Mouse (Mus musculus) intestine, embryonic 15.5 days (tissue): ENCODE data around the gene Ager. TPM values are rescaled to one million over a fixed set of nuclear protein-coding genes. Genes with fewer than 3 reads are reported as not detected.

Source experiments
- ATAC-seq: fragments of 200-750 bp; cut with Nextera tagmentation; 2 replicates; pipeline ENCODE4 v1.8.0; 2017; ENCODE audit warnings: moderate TSS enrichment, moderate library complexity
- H3K27ac ChIP-seq: fragments of 300-500 bp; sonication (generic); 2 replicates; pipeline ENCODE4 v1.5.1; 2015; ENCODE audit warnings: mild to moderate bottlenecking, inconsistent platforms
- H3K27me3 ChIP-seq: fragments of 300-500 bp; sonication (generic); replicated peaks from 2 replicates; pipeline ENCODE4 v1.6.1; 2015; ENCODE audit warnings: inconsistent platforms
- H3K36me3 ChIP-seq: fragments of 300-500 bp; sonication (generic); 2 replicates; pipeline ENCODE4 v1.6.1; 2015; ENCODE audit warnings: inconsistent platforms
- H3K4me1 ChIP-seq: fragments of 300-500 bp; sonication (generic); replicated peaks from 2 replicates; pipeline ENCODE4 v1.6.1; 2015; ENCODE audit warnings: inconsistent platforms
- H3K4me2 ChIP-seq: fragments of 300-500 bp; sonication (generic); replicated peaks from 2 replicates; pipeline ENCODE4 v1.6.1; 2015; ENCODE audit warnings: mild to moderate bottlenecking, inconsistent platforms
- H3K4me3 ChIP-seq: fragments of 300-500 bp; sonication (generic); replicated peaks from 2 replicates; pipeline ENCODE4 v1.5.1; 2015; ENCODE audit warnings: inconsistent platforms
- H3K9ac ChIP-seq: fragments of 300-500 bp; sonication (generic); 2 replicates; pipeline ENCODE4 v1.6.1; 2015; ENCODE audit warnings: inconsistent platforms
- H3K9me3 ChIP-seq: fragments of 300-500 bp; sonication (generic); 2 replicates; pipeline ENCODE4 v1.6.1; 2016; ENCODE audit warnings: inconsistent platforms
- WGBS: fragments of 180-500 bp; shearing (Covaris S2); methylation state at CpG from one replicate; pipeline ENCODE4 v1.1.7; 2015; 5-methylcytosine and 5-hydroxymethylcytosine counted together
- polyA plus RNA-seq: library from polyadenylated mRNA; unstranded; fragments of >200 nt; fragmentation: Nextera tagmentation; extraction: Ambion mirVana; gene quantifications from 2 replicates; pipeline ENCODE4 v1.2.1, GENCODE M21; 2015

Ager gene
- polyA plus RNA-seq, result 2.7 and 3.0 TPM in 2 replicates

GRCm38 (mm10) chr17:34597566-34598095 lies at the start of gene Ager:
Gene Ager (plus strand): TSS chr17:34597862.
- H3K4me2 ChIP-seq, result peak within 1 kb of the TSS; percentile 29
- H3K4me3 ChIP-seq, result no peak within 1 kb of the TSS
- no peaks in the 10 kb centered on the region for H3K9me3 ChIP-seq
- H3K9ac ChIP-seq, result peak within 1 kb of the TSS; percentile 28; the same call in 1 of the 2 replicates
- WGBS, result 20% methylated on average over 6 of the region's 6 CpGs
- no peaks in the 10 kb centered on the region for H3K27me3 ChIP-seq
- peak within 1 kb of the TSS; percentile 40; the same call in 1 of the 2 replicates for H3K27ac ChIP-seq
- ATAC-seq, result no peak
- peaks cover 28% of the 10 kb centered on the region for H3K36me3 ChIP-seq
- H3K4me1 ChIP-seq, result peaks cover 55% of the 10 kb centered on the region

GRCm38 (mm10) chr17:34549156-34549555 lies 48.5 kb upstream of the Ager start:
- Histone ChIP-seq H3K4me1 (no peaks in the 10 kb centered on the region), H3K9ac (no peak overlapping the region), H3K4me3 (no peak overlapping the region), H3K36me3 (no peaks in the 10 kb centered on the region), H3K27ac (no peak overlapping the region), H3K27me3 (no peaks in the 10 kb centered on the region), H3K9me3 (no peaks in the 10 kb centered on the region), H3K4me2 (no peak overlapping the region)
- no peak for ATAC-seq
- 83% methylated on average over 3 of the region's 3 CpGs for WGBS

GRCm38 (mm10) chr17:34549843-34550242 lies 47.8 kb upstream of the Ager start:
- H3K27ac ChIP-seq, result no peak overlapping the region
- no peaks in the 10 kb centered on the region for H3K4me1 ChIP-seq
- H3K36me3 ChIP-seq, result no peaks in the 10 kb centered on the region
- H3K4me2 ChIP-seq, result no peak overlapping the region
- no peaks in the 10 kb centered on the region for H3K9me3 ChIP-seq
- H3K27me3 ChIP-seq, result no peaks in the 10 kb centered on the region
- no peak overlapping the region for H3K4me3 ChIP-seq
- H3K9ac ChIP-seq, result no peak overlapping the region
- 68% methylated on average over 2 of the region's 2 CpGs for WGBS
- ATAC-seq, result no peak

- Histone ChIP-seq H3K4me3 (no peak overlapping the region), H3K9me3 (no peaks in the 10 kb centered on the region), H3K27ac (no peak overlapping the region), H3K27me3 (no peaks in the 10 kb centered on the region), H3K4me1 (no peaks in the 10 kb centered on the region), H3K36me3 (no peaks in the 10 kb centered on the region), H3K4me2 (no peak overlapping the region), H3K9ac (no peak overlapping the region)
- peak; percentile 55 for ATAC-seq
- WGBS, result 23% methylated on average over 5 of the region's 5 CpGs
Measured at GRCm38 (mm10) chr17:34555483-34555882, 42.2 kb upstream of the Ager start.

DNA sequence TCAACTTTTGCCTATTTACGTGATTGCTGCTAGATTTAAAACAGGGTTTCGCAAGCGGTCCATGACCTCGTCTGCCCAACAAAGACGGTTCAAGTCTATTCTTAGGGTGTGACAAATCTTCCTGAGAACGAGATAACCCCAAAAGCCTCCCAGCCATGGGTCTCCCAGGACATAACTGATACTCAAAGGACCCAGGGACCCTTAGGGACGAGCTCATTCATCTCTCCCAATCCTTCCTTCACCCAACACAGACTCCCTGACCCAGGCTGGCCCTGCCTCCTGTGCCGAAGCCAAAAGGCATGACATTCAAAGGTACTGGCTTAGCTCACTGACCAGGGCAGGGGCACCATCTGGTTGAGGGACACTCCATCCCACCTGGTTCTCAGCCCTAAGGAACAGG lies 41.3 kb upstream of the Ager start:
- no peaks in the 10 kb centered on the region for H3K36me3 ChIP-seq
- H3K27me3 ChIP-seq, result no peaks in the 10 kb centered on the region
- no peak overlapping the region for H3K4me2 ChIP-seq
- no peaks in the 10 kb centered on the region for H3K9me3 ChIP-seq
- WGBS, result 76% methylated on average over 8 of the region's 8 CpGs
- no peaks in the 10 kb centered on the region for H3K4me1 ChIP-seq
- H3K27ac ChIP-seq, result no peak overlapping the region
- H3K4me3 ChIP-seq, result no peak overlapping the region
- ATAC-seq, result no peak
- H3K9ac ChIP-seq, result no peak overlapping the region

DNA sequence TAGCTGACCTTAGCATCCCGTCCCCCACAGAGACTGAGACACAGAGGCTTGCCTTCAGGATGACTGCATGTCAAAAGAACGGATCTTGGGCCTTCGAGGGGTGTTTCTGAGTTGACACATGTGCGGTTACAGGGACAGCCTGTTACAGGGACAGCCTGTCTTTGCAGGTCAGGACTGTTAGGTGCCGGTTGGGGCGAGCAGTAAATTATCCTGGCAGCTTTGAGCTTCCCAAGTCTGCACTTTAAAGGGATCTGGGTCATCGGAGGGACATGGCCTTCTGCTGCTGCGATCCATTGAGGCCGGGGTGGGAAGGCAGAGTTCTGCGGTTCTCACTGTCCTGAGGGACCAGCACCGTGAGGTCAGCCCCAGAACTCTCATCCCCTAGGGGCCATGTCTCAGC lies 40.3 kb upstream of the Ager start:
- Histone ChIP-seq H3K4me3 (no peak overlapping the region), H3K9me3 (no peaks in the 10 kb centered on the region), H3K4me2 (no peak overlapping the region), H3K27me3 (no peaks in the 10 kb centered on the region), H3K27ac (no peak overlapping the region), H3K9ac (no peak overlapping the region), H3K36me3 (no peaks in the 10 kb centered on the region), H3K4me1 (no peaks in the 10 kb centered on the region)
- WGBS, result 59% methylated on average over 11 of the region's 11 CpGs
- no peak for ATAC-seq

DNA sequence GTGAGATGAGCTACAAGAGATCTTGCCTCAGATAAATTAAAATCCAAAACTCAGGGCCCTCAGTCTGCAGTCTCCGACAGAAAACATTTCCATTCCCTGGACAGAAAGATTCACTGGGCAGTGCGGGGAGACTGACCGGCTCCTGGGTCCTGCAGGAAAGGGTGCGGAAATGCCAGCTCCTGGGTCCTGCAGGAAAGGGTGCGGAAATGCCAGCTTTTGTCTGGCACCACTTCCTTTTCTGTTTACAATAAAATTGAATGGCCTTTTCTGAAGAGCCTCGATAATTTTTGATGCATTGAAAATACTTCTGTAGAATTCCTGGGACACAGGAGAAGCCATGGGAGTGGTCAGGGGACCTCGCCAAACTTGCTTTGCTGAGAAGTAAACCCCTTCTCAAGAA lies 38.5 kb upstream of the Ager start:
- no peak overlapping the region for H3K4me3 ChIP-seq
- no peaks in the 10 kb centered on the region for H3K36me3 ChIP-seq
- no peak overlapping the region for H3K27ac ChIP-seq
- H3K4me1 ChIP-seq, result peaks cover 3% of the 10 kb centered on the region
- no peak for ATAC-seq
- H3K27me3 ChIP-seq, result no peaks in the 10 kb centered on the region
- no peak overlapping the region for H3K4me2 ChIP-seq
- no peaks in the 10 kb centered on the region for H3K9me3 ChIP-seq
- 82% methylated on average over 7 of the region's 7 CpGs for WGBS
- H3K9ac ChIP-seq, result no peak overlapping the region

DNA sequence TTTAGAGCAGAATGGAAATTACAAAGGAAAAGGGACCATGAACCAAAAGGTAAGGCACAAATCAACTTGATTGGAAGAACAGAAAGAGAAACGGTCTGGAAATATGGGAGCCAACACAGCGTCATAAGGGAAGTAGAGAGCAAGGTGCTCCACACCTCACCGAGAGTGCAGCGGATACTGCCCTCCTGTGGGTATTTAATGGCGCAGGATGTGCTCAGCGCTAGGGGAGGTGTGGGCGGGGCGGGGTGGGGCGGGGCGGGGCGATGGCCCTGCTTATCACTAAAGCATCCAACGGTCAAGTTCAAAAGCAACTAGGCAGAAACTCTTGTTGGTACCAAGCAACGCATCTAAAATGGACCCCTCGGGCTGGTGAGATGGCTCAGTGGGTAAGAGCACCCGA lies 37.8 kb upstream of the Ager start:
- no peak overlapping the region for H3K9ac ChIP-seq
- no peak overlapping the region for H3K4me2 ChIP-seq
- H3K36me3 ChIP-seq, result no peaks in the 10 kb centered on the region
- peaks cover 10% of the 10 kb centered on the region for H3K4me1 ChIP-seq
- WGBS, result 24% methylated on average over 15 of the region's 15 CpGs
- H3K4me3 ChIP-seq, result no peak overlapping the region
- peak; percentile 59 for ATAC-seq
- no peak overlapping the region for H3K27ac ChIP-seq
- no peaks in the 10 kb centered on the region for H3K9me3 ChIP-seq
- H3K27me3 ChIP-seq, result no peaks in the 10 kb centered on the region

- no peaks in the 10 kb centered on the region for H3K36me3 ChIP-seq
- no peak overlapping the region for H3K4me2 ChIP-seq
- no peak overlapping the region for H3K9ac ChIP-seq
- no peaks in the 10 kb centered on the region for H3K9me3 ChIP-seq
- peaks cover 10% of the 10 kb centered on the region for H3K4me1 ChIP-seq
- WGBS, result 90% methylated on average over 6 of the region's 6 CpGs
- ATAC-seq, result no peak
- no peaks in the 10 kb centered on the region for H3K27me3 ChIP-seq
- H3K27ac ChIP-seq, result no peak overlapping the region
- H3K4me3 ChIP-seq, result no peak overlapping the region
Measured at GRCm38 (mm10) chr17:34560438-34560837, 37.2 kb upstream of the Ager start.

GRCm38 (mm10) chr17:34561200-34561599 lies 36.5 kb upstream of the Ager start:
- Histone ChIP-seq H3K4me2 (no peak overlapping the region), H3K27me3 (no peaks in the 10 kb centered on the region), H3K4me3 (no peak overlapping the region), H3K9ac (no peak overlapping the region), H3K36me3 (no peaks in the 10 kb centered on the region), H3K4me1 (peaks cover 10% of the 10 kb centered on the region), H3K27ac (0 out of 2 replicates have a peak overlapping the region, but pooled peaks have one; percentile 51), H3K9me3 (no peaks in the 10 kb centered on the region)
- 54% methylated on average over 8 of the region's 8 CpGs for WGBS
- no peak for ATAC-seq

DNA sequence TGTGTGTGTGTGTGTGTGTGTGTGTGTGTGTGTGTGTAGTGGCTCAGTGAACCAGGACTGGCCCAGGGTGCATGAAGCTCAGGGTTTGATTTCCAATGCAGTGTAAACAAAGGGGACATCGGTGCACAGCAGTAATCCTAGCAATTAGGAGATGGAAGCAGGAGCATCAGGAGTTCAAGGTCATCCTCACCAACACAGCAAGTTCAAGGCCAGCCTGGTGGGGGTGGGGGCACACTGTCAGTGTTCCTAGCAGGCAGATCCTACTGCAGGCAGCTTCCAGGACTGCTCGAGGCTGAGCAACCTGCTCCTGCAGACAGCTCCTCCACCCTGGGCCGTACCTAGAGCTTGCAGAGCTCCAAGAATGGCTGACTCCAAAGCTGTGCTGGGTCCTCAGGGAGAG lies 35.1 kb upstream of the Ager start:
- Histone ChIP-seq H3K4me1 (peaks cover 10% of the 10 kb centered on the region), H3K9ac (no peak overlapping the region), H3K4me2 (no peak overlapping the region), H3K27me3 (no peaks in the 10 kb centered on the region), H3K27ac (no peak overlapping the region), H3K36me3 (no peaks in the 10 kb centered on the region), H3K4me3 (no peak overlapping the region), H3K9me3 (no peaks in the 10 kb centered on the region)
- WGBS, result 60% methylated on average over 3 of the region's 3 CpGs
- no peak for ATAC-seq

GRCm38 (mm10) chr17:34563354-34563753 lies 34.3 kb upstream of the Ager start:
- H3K9me3 ChIP-seq, result no peaks in the 10 kb centered on the region
- no peak for ATAC-seq
- 66% methylated on average over 11 of the region's 11 CpGs for WGBS
- H3K36me3 ChIP-seq, result no peaks in the 10 kb centered on the region
- no peak overlapping the region for H3K27ac ChIP-seq
- no peaks in the 10 kb centered on the region for H3K27me3 ChIP-seq
- H3K9ac ChIP-seq, result no peak overlapping the region
- peaks cover 10% of the 10 kb centered on the region for H3K4me1 ChIP-seq
- H3K4me2 ChIP-seq, result no peak overlapping the region
- no peak overlapping the region for H3K4me3 ChIP-seq

- peak; percentile 49 for ATAC-seq
- H3K36me3 ChIP-seq, result no peaks in the 10 kb centered on the region
- H3K4me2 ChIP-seq, result peak within 1 kb of the TSS; percentile 39
- H3K27ac ChIP-seq, result peak within 1 kb of the TSS; percentile 70
- H3K27me3 ChIP-seq, result no peaks in the 10 kb centered on the region
- H3K9me3 ChIP-seq, result no peaks in the 10 kb centered on the region
- H3K4me1 ChIP-seq, result peaks cover 10% of the 10 kb centered on the region
- H3K9ac ChIP-seq, result no peak within 1 kb of the TSS
- WGBS, result 7% methylated on average over 6 of the region's 6 CpGs
- H3K4me3 ChIP-seq, result peak within 1 kb of the TSS; percentile 10
Measured at GRCm38 (mm10) chr17:34564003-34564421, 33.6 kb upstream of the Ager start, which contains the start of gene Notch4. Gene Notch4 (plus strand): TSS chr17:34564268.
